Mouse (Mus musculus): ENCODE results near the gene Ttc28.

DNA sequence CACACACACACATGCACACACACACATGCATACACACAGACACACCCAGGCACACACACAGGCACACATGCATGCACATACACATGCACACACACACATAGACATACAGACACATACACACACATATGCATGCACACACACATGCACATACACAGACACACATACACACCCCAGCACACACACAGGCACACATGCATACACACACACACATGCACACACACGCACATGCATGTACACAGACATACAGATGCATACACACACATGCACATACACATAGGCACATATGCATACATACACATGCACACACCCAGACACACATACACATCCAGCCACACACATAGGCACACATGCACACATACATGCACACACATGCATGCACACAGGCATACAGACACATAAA is 27.1 kb downstream of the Ttc28 start:
- TF ChIP-seq EP300 (IDR thresholded peaks at IDR 0.05; ENCODE audit: low read depth) (no peak), CTCF (IDR thresholded peaks at IDR 0.05; ENCODE audit: low read depth) (no peak)
